Mouse (Mus musculus): ENCODE results near the gene Mad1l1.

- TF ChIP-seq CTCF (conservative IDR thresholded peaks at IDR 0.05; ENCODE audit: insufficient read depth, insufficient read length, low read depth, low read length) (no peak), POLR2A (IDR thresholded peaks at IDR 0.05; ENCODE audit: low read depth, low read length) (no peak)
Observed at GRCm38 (mm10) chr5:140167080-140167479, 154.3 kb downstream of the Mad1l1 start.

All from kidney, adult 2 months (tissue).